Mouse (Mus musculus) liver, embryonic 14.5 days (tissue): ENCODE results near the gene Kank2. TPM values are rescaled to one million over a fixed set of nuclear protein-coding genes. Genes with fewer than 3 reads are reported as not detected.

ENCODE experiments used
- ATAC-seq: fragments of 200-750 bp; cut with Nextera tagmentation; 2 replicates; pipeline ENCODE4 v1.8.0; 2017; ENCODE audit warnings: moderate number of reproducible peaks, mild to moderate bottlenecking, moderate library complexity; ENCODE audit not compliant: insufficient read depth
- DNase-seq, 3 experiments: peaks; one replicate each; pipeline ENCODE4 v3.0.0-alpha.2; 2012 to 2013; ENCODE audit warnings: low read depth in 3 of 3, low spot score in 3 of 3
- H3K27ac ChIP-seq: fragments of 300-500 bp; sonication (generic); 2 replicates; pipeline ENCODE4 v1.5.1; 2014; ENCODE audit warnings: moderate library complexity, mild to moderate bottlenecking, control low read depth, inconsistent platforms
- H3K27me3 ChIP-seq: fragments of 300-500 bp; sonication (generic); 2 replicates; pipeline ENCODE4 v1.6.1; 2014; ENCODE audit warnings: mild to moderate bottlenecking, low read length, moderate library complexity; ENCODE audit not compliant: control insufficient read depth, insufficient read depth
- H3K36me3 ChIP-seq: fragments of 300-500 bp; sonication (generic); replicated peaks from 2 replicates; pipeline ENCODE4 v1.6.1; 2014; ENCODE audit warnings: low read depth; ENCODE audit not compliant: control insufficient read depth, insufficient read depth
- H3K4me1 ChIP-seq, 2 experiments: fragments of 200-500 bp in 1 of 2; fragments of 300-500 bp in 1 of 2; sonication (generic) in 1 of 2; replicated peaks; 2 replicates each; pipeline ENCODE4 v1.6.1; 2012 to 2014; ENCODE audit warnings: antibody characterized with exemption in 1 of 2, inconsistent platforms in 1 of 2, low read length in 1 of 2; ENCODE audit not compliant: control insufficient read depth in 2 of 2, insufficient read depth in 2 of 2
- H3K4me2 ChIP-seq: fragments of 300-500 bp; sonication (generic); 2 replicates; pipeline ENCODE4 v1.6.1; 2014; ENCODE audit warnings: low read depth, mild to moderate bottlenecking, control low read depth, moderate library complexity
- H3K4me3 ChIP-seq, 2 experiments: fragments of 200-500 bp in 1 of 2; fragments of 300-500 bp in 1 of 2; sonication (generic) in 1 of 2; 2 replicates each; pipeline ENCODE4 v1.5.1; 2012 to 2014; ENCODE audit warnings: low read depth in 2 of 2, low read length in 2 of 2, mild to moderate bottlenecking in 2 of 2, control low read depth in 1 of 2, inconsistent platforms in 1 of 2, moderate library complexity in 1 of 2; ENCODE audit not compliant: insufficient read depth in 1 of 2
- H3K9ac ChIP-seq: fragments of 300-500 bp; sonication (generic); replicated peaks from 2 replicates; pipeline ENCODE4 v1.6.1; 2014; ENCODE audit warnings: mild to moderate bottlenecking, control low read depth, moderate library complexity
- H3K9me3 ChIP-seq: fragments of 300-500 bp; sonication (generic); 2 replicates; pipeline ENCODE4 v1.6.1; 2016; ENCODE audit warnings: low read length, mixed read lengths; ENCODE audit not compliant: control insufficient read depth
- CTCF ChIP-seq: IDR thresholded peaks from 2 replicates; pipeline ENCODE4 v1.5.1; 2016; ENCODE audit warnings: antibody characterized with exemption, low read depth, control low read depth
- EP300 ChIP-seq: IDR thresholded peaks from 2 replicates; pipeline ENCODE4 v1.6.1; 2016; ENCODE audit warnings: antibody characterized with exemption, low read depth
- WGBS: fragments of 180-500 bp; shearing (Covaris S2); extraction: QIAGEN DNeasy Blood & Tissue Kit; methylation state at CpG from one replicate; pipeline ENCODE4 v1.1.7; 2014; ENCODE audit not compliant: insufficient replicate concordance; 5-methylcytosine and 5-hydroxymethylcytosine counted together
- polyA plus RNA-seq, 2 experiments: library from polyadenylated mRNA; depleted of rRNA in 1 of 2; stranded (reverse) in 1 of 2; unstranded in 1 of 2; fragments of >200 nt; fragmentation: Nextera tagmentation in 1 of 2; extraction: Ambion mirVana in 1 of 2; gene quantifications; 2 replicates each; pipeline versions ENCODE4 v1.2.1 to v1.2.3; 2012 to 2014

The Kank2 gene
- polyA plus RNA-seq, 2 experiments, result 1.2 to 3.9 TPM

- H3K9ac ChIP-seq, result no peak overlapping the region
- H3K4me2 ChIP-seq, result no peak overlapping the region
- TF ChIP-seq EP300 (no peak), CTCF (peak; percentile 59)
- DNase-seq, result no peak
- peaks cover 0 to 5% of the 10 kb centered on the region in 2 experiments; a peak in 1 of 4 replicates for H3K4me1 ChIP-seq
- H3K27me3 ChIP-seq, result no peaks in the 10 kb centered on the region
- no peak overlapping the region for H3K4me3 ChIP-seq
- 38% methylated on average over 3 of the region's 3 CpGs for WGBS
- no peaks in the 10 kb centered on the region for H3K9me3 ChIP-seq
- no peak overlapping the region for H3K27ac ChIP-seq
- ATAC-seq, result no peak
- no peaks in the 10 kb centered on the region for H3K36me3 ChIP-seq
Measured at GRCm38 (mm10) chr9:21808561-21808960, 10.0 kb upstream of the Kank2 start.

- 65% methylated on average over 11 of the region's 11 CpGs for WGBS
- Histone ChIP-seq H3K4me1 (peaks cover 0 to 5% of the 10 kb centered on the region in 2 experiments; a peak in 1 of 4 replicates), H3K9me3 (no peaks in the 10 kb centered on the region), H3K27ac (no peak overlapping the region), H3K9ac (no peak overlapping the region), H3K4me3 (no peak overlapping the region), H3K4me2 (no peak overlapping the region), H3K36me3 (no peaks in the 10 kb centered on the region), H3K27me3 (no peaks in the 10 kb centered on the region)
- DNase-seq (no peak), ATAC-seq (no peak)
- TF ChIP-seq EP300 (no peak), CTCF (no peak)
Measured at GRCm38 (mm10) chr9:21806976-21807375, 8.4 kb upstream of the Kank2 start.

GRCm38 (mm10) chr9:21806363-21806762 lies 7.8 kb upstream of the Kank2 start:
- peak; percentile 71 for ATAC-seq
- no peak for TF ChIP-seq EP300
- TF ChIP-seq CTCF, result no peak
- Histone ChIP-seq H3K4me3 (no peak overlapping the region), H3K4me1 (peaks cover 0 to 5% of the 10 kb centered on the region in 2 experiments; a peak in 1 of 4 replicates), H3K36me3 (no peaks in the 10 kb centered on the region), H3K27me3 (no peaks in the 10 kb centered on the region), H3K27ac (no peak overlapping the region; the same call in 1 of the 2 replicates), H3K4me2 (no peak overlapping the region), H3K9ac (no peak overlapping the region), H3K9me3 (no peaks in the 10 kb centered on the region)
- DNase-seq, result peak in 1 of 3 experiments; percentile 29
- 16% methylated on average over 3 of the region's 3 CpGs for WGBS

- no peaks in the 10 kb centered on the region for H3K27me3 ChIP-seq
- peak; percentile 42 for ATAC-seq
- H3K27ac ChIP-seq, result no peak overlapping the region
- H3K4me2 ChIP-seq, result no peak overlapping the region
- no peaks in the 10 kb centered on the region for H3K36me3 ChIP-seq
- H3K9ac ChIP-seq, result no peak overlapping the region
- peaks cover 0 to 7% of the 10 kb centered on the region in 2 experiments; a peak in 2 of 4 replicates for H3K4me1 ChIP-seq
- no peak overlapping the region for H3K4me3 ChIP-seq
- 32% methylated on average over 13 of the region's 13 CpGs for WGBS
- H3K9me3 ChIP-seq, result no peaks in the 10 kb centered on the region
- TF ChIP-seq EP300 (no peak), CTCF (peak; percentile 96)
- peak; percentile 35 to 58 (median 43) for DNase-seq
Measured at GRCm38 (mm10) chr9:21803986-21804644, 5.6 kb upstream of the Kank2 start.

GRCm38 (mm10) chr9:21801591-21801990 lies 3.0 kb upstream of the Kank2 start:
- Histone ChIP-seq H3K4me3 (no peak overlapping the region), H3K36me3 (no peaks in the 10 kb centered on the region), H3K27ac (no peak overlapping the region), H3K27me3 (no peaks in the 10 kb centered on the region; the same call in 1 of the 2 replicates), H3K4me2 (no peak overlapping the region), H3K9ac (no peak overlapping the region), H3K4me1 (peaks cover 0 to 7% of the 10 kb centered on the region in 2 experiments; a peak in 3 of 4 replicates), H3K9me3 (no peaks in the 10 kb centered on the region)
- TF ChIP-seq EP300 (no peak), CTCF (no peak)
- ATAC-seq (no peak), DNase-seq (no peak)
- 68% methylated on average over 7 of the region's 7 CpGs for WGBS
